Mouse (Mus musculus): Measurements from ENCODE around the gene Copa. TPM values are rescaled to one million over a fixed set of nuclear protein-coding genes. Genes with fewer than 3 reads are reported as not detected.

The Copa gene
- polyA plus RNA-seq, 1 experiment from 2014 or later = 161 TPM

- Histone ChIP-seq H3K36me3 (replicated peaks; ENCODE audit: control insufficient read depth, insufficient read depth) (no peaks in the 10 kb centered on the region), H3K4me3 (replicated peaks; ENCODE audit: low read length) (peak within 1 kb of the TSS; percentile 36), H3K4me1 (replicated peaks; ENCODE audit: control insufficient read depth, insufficient read depth, low read length) (peaks cover 38% of the 10 kb centered on the region), H3K27me3 (ENCODE audit: control insufficient read depth, insufficient read depth, low read length) (no peaks in the 10 kb centered on the region), H3K9me3 (ENCODE audit: control insufficient read depth, low read length) (no peaks in the 10 kb centered on the region), H3K4me2 (replicated peaks) (peak within 1 kb of the TSS; percentile 66), H3K27ac (peak within 1 kb of the TSS; percentile 78), H3K9ac (peak within 1 kb of the TSS; percentile 45; the same call in 1 of the 2 replicates)
- ATAC-seq (ENCODE audit: low FRiP score) = peak; percentile 66
- DNase-seq (ENCODE audit: low spot score) = no peak
- WGBS = 6% methylated on average over 2 of the region's 2 CpGs
Observed at GRCm38 (mm10) chr1:172057491-172057921, 24.8 kb upstream of the Copa start, which contains the start of gene Nhlh1. TSS of gene Nhlh1 (minus strand) at chr1:172057573.

GRCm38 (mm10) chr1:172058321-172058720 lies 24.0 kb upstream of the Copa start:
- 33% methylated on average over 6 of the region's 6 CpGs for WGBS
- ATAC-seq (ENCODE audit: low FRiP score) (no peak), DNase-seq (ENCODE audit: low spot score) (no peak)
- Histone ChIP-seq H3K36me3 (replicated peaks; ENCODE audit: control insufficient read depth, insufficient read depth) (no peaks in the 10 kb centered on the region), H3K4me1 (replicated peaks; ENCODE audit: control insufficient read depth, insufficient read depth, low read length) (peaks cover 31% of the 10 kb centered on the region), H3K27ac (peak overlapping the region; percentile 78), H3K4me3 (replicated peaks; ENCODE audit: low read length) (no peak overlapping the region), H3K27me3 (ENCODE audit: control insufficient read depth, insufficient read depth, low read length) (no peaks in the 10 kb centered on the region), H3K4me2 (replicated peaks) (0 out of 2 replicates have a peak overlapping the region, but pooled peaks have one; percentile 9), H3K9ac (no peak overlapping the region), H3K9me3 (ENCODE audit: control insufficient read depth, low read length) (no peaks in the 10 kb centered on the region)

GRCm38 (mm10) chr1:172058874-172059273 lies 23.5 kb upstream of the Copa start:
- WGBS = 28% methylated on average over 7 of the region's 7 CpGs
- Histone ChIP-seq H3K36me3 (replicated peaks; ENCODE audit: control insufficient read depth, insufficient read depth) (0 out of 2 replicates have a peak, but pooled peaks cover under 1% of the 10 kb centered on the region), H3K4me2 (replicated peaks) (no peak overlapping the region), H3K9ac (no peak overlapping the region), H3K4me3 (replicated peaks; ENCODE audit: low read length) (no peak overlapping the region), H3K27me3 (ENCODE audit: control insufficient read depth, insufficient read depth, low read length) (no peaks in the 10 kb centered on the region), H3K4me1 (replicated peaks; ENCODE audit: control insufficient read depth, insufficient read depth, low read length) (peaks cover 25% of the 10 kb centered on the region), H3K9me3 (ENCODE audit: control insufficient read depth, low read length) (no peaks in the 10 kb centered on the region), H3K27ac (peak overlapping the region; percentile 78; the same call in 1 of the 2 replicates)
- ATAC-seq (ENCODE audit: low FRiP score) (0 out of 2 replicates have a peak, but pooled peaks have one; percentile 1), DNase-seq (ENCODE audit: low spot score) (no peak)

GRCm38 (mm10) chr1:172060659-172061058 lies 21.7 kb upstream of the Copa start:
- ATAC-seq (ENCODE audit: low FRiP score) = peak; percentile 51
- Histone ChIP-seq H3K27me3 (ENCODE audit: control insufficient read depth, insufficient read depth, low read length) (no peaks in the 10 kb centered on the region), H3K27ac (peak overlapping the region; percentile 70), H3K4me3 (replicated peaks; ENCODE audit: low read length) (no peak overlapping the region), H3K4me1 (replicated peaks; ENCODE audit: control insufficient read depth, insufficient read depth, low read length) (peaks cover 24% of the 10 kb centered on the region), H3K4me2 (replicated peaks) (no peak overlapping the region), H3K9ac (no peak overlapping the region), H3K36me3 (replicated peaks; ENCODE audit: control insufficient read depth, insufficient read depth) (peaks cover 16% of the 10 kb centered on the region), H3K9me3 (ENCODE audit: control insufficient read depth, low read length) (no peaks in the 10 kb centered on the region)
- DNase-seq (ENCODE audit: low spot score) = no peak
- WGBS = 17% methylated on average over 4 of the region's 4 CpGs

GRCm38 (mm10) chr1:172061217-172061616 lies 21.1 kb upstream of the Copa start:
- no peaks in the 10 kb centered on the region for H3K9me3 ChIP-seq (ENCODE audit: control insufficient read depth, low read length)
- WGBS = 9% methylated on average over 8 of the region's 8 CpGs
- no peak overlapping the region for H3K9ac ChIP-seq
- no peaks in the 10 kb centered on the region for H3K27me3 ChIP-seq (ENCODE audit: control insufficient read depth, insufficient read depth, low read length)
- H3K4me1 ChIP-seq (replicated peaks; ENCODE audit: control insufficient read depth, insufficient read depth, low read length) = peaks cover 24% of the 10 kb centered on the region
- DNase-seq (ENCODE audit: low spot score) (no peak), ATAC-seq (ENCODE audit: low FRiP score) (peak; percentile 18; the same call in 1 of the 2 replicates)
- no peak overlapping the region for H3K4me3 ChIP-seq (replicated peaks; ENCODE audit: low read length)
- peaks cover 22% of the 10 kb centered on the region for H3K36me3 ChIP-seq (replicated peaks; ENCODE audit: control insufficient read depth, insufficient read depth)
- H3K4me2 ChIP-seq (replicated peaks) = no peak overlapping the region
- peak overlapping the region; percentile 70 for H3K27ac ChIP-seq

GRCm38 (mm10) chr1:172062101-172062500 lies 20.2 kb upstream of the Copa start:
- H3K27me3 ChIP-seq (ENCODE audit: control insufficient read depth, insufficient read depth, low read length) = no peaks in the 10 kb centered on the region
- peaks cover 24% of the 10 kb centered on the region for H3K4me1 ChIP-seq (replicated peaks; ENCODE audit: control insufficient read depth, insufficient read depth, low read length)
- no peak overlapping the region for H3K4me2 ChIP-seq (replicated peaks)
- H3K9me3 ChIP-seq (ENCODE audit: control insufficient read depth, low read length) = no peaks in the 10 kb centered on the region
- H3K9ac ChIP-seq = no peak overlapping the region
- H3K4me3 ChIP-seq (replicated peaks; ENCODE audit: low read length) = no peak overlapping the region
- ATAC-seq (ENCODE audit: low FRiP score) = no peak
- H3K27ac ChIP-seq = no peak overlapping the region
- WGBS = 70% methylated on average over 2 of the region's 2 CpGs
- H3K36me3 ChIP-seq (replicated peaks; ENCODE audit: control insufficient read depth, insufficient read depth) = peaks cover 31% of the 10 kb centered on the region
- DNase-seq (ENCODE audit: low spot score) = no peak

- peaks cover 12% of the 10 kb centered on the region for H3K4me1 ChIP-seq (replicated peaks; ENCODE audit: control insufficient read depth, insufficient read depth, low read length)
- no peaks in the 10 kb centered on the region for H3K27me3 ChIP-seq (ENCODE audit: control insufficient read depth, insufficient read depth, low read length)
- H3K4me2 ChIP-seq (replicated peaks) = no peak overlapping the region
- H3K9me3 ChIP-seq (ENCODE audit: control insufficient read depth, low read length) = no peaks in the 10 kb centered on the region
- DNase-seq (ENCODE audit: low spot score) (no peak), ATAC-seq (ENCODE audit: low FRiP score) (no peak)
- 71% methylated on average over 4 of the region's 4 CpGs for WGBS
- H3K9ac ChIP-seq = no peak overlapping the region
- H3K36me3 ChIP-seq (replicated peaks; ENCODE audit: control insufficient read depth, insufficient read depth) = peaks cover 44% of the 10 kb centered on the region
- no peak overlapping the region for H3K27ac ChIP-seq
- no peak overlapping the region for H3K4me3 ChIP-seq (replicated peaks; ENCODE audit: low read length)
Observed at GRCm38 (mm10) chr1:172063291-172064023, 18.9 kb upstream of the Copa start.

GRCm38 (mm10) chr1:172064613-172065141 lies 17.7 kb upstream of the Copa start:
- WGBS = 42% methylated on average over 13 of the region's 13 CpGs
- ATAC-seq (ENCODE audit: low FRiP score) = peak; percentile 51
- no peak for DNase-seq (ENCODE audit: low spot score)
- H3K27me3 ChIP-seq (ENCODE audit: control insufficient read depth, insufficient read depth, low read length) = no peaks in the 10 kb centered on the region
- no peaks in the 10 kb centered on the region for H3K9me3 ChIP-seq (ENCODE audit: control insufficient read depth, low read length)
- H3K36me3 ChIP-seq (replicated peaks; ENCODE audit: control insufficient read depth, insufficient read depth) = peaks cover 56% of the 10 kb centered on the region
- no peak overlapping the region for H3K4me2 ChIP-seq (replicated peaks)
- no peak overlapping the region for H3K9ac ChIP-seq
- H3K27ac ChIP-seq = peak overlapping the region; percentile 53; the same call in 1 of the 2 replicates
- peaks cover 9% of the 10 kb centered on the region for H3K4me1 ChIP-seq (replicated peaks; ENCODE audit: control insufficient read depth, insufficient read depth, low read length)
- no peak overlapping the region for H3K4me3 ChIP-seq (replicated peaks; ENCODE audit: low read length)

GRCm38 (mm10) chr1:172070227-172070626 lies 12.1 kb upstream of the Copa start:
- Histone ChIP-seq H3K4me1 (replicated peaks; ENCODE audit: control insufficient read depth, insufficient read depth, low read length) (no peaks in the 10 kb centered on the region), H3K36me3 (replicated peaks; ENCODE audit: control insufficient read depth, insufficient read depth) (peaks cover 99% of the 10 kb centered on the region), H3K27ac (no peak overlapping the region), H3K4me2 (replicated peaks) (no peak overlapping the region), H3K27me3 (ENCODE audit: control insufficient read depth, insufficient read depth, low read length) (no peaks in the 10 kb centered on the region), H3K9ac (no peak overlapping the region), H3K9me3 (ENCODE audit: control insufficient read depth, low read length) (no peaks in the 10 kb centered on the region), H3K4me3 (replicated peaks; ENCODE audit: low read length) (no peak overlapping the region)
- DNase-seq (ENCODE audit: low spot score) (no peak), ATAC-seq (ENCODE audit: low FRiP score) (no peak)
- 90% methylated on average over 6 of the region's 6 CpGs for WGBS

Measured in hindbrain, embryonic 14.5 days (tissue).